Mouse (Mus musculus) adipose tissue, adult 10 weeks (tissue): ENCODE data around the gene Fscn3. TPM values are rescaled to one million over a fixed set of nuclear protein-coding genes. Genes with fewer than 3 reads are reported as not detected.

Source experiments
- polyA plus RNA-seq: library from polyadenylated mRNA; stranded (reverse); fragments of 350-450 nt; fragmentation: Illumina TruSeq; extraction: RNeasy Lipid Tissue Mini Kit (QIAGEN cat#74804); gene quantifications from one replicate; pipeline ENCODE4 v1.2.3, GENCODE M21; 2014; ENCODE audit warnings: low read depth, low replicate concordance

Fscn3 gene
- 6.2 TPM for polyA plus RNA-seq

GRCm38 (mm10) chr6:28427096-28427839 lies at the start of gene Fscn3:
Fscn3 (plus strand) TSS chr6:28427789.

GRCm38 (mm10) chr6:28397681-28398203 lies 29.8 kb upstream of the Fscn3 start, which contains the start of gene Zfp800:
Zfp800 (minus strand) TSS chr6:28398005.

GRCm38 (mm10) chr6:28423313-28423712 lies 4.3 kb upstream of the Fscn3 start, which contains the start of gene Arf5:
Arf5 (plus strand) TSS chr6:28423560.

GRCm38 (mm10) chr6:28428290-28428689 lies 701 bp downstream of the Fscn3 start, which contains the start of gene Gcc1:
Gcc1 (minus strand) TSS chr6:28428390.

GRCm38 (mm10) chr6:28449253-28449652 lies 21.7 kb downstream of the Fscn3 start, which contains the start of gene Pax4:
Pax4 (minus strand) TSS chr6:28449353.

GRCm38 (mm10) chr6:28474839-28475238 lies 47.2 kb downstream of the Fscn3 start, which contains the start of gene Snd1:
Snd1 (plus strand) TSS chr6:28475139.

Other genes starting within 250 kb of the Fscn3 start
- 10.3 TPM for gene Zfp800, start 29.8 kb upstream of the Fscn3 start, polyA plus RNA-seq
- 120 TPM for gene Arf5, start 4.2 kb upstream of the Fscn3 start, polyA plus RNA-seq
- gene Gcc1, start 601 bp downstream of the Fscn3 start, polyA plus RNA-seq = 15.4 TPM
- gene Pax4, start 21.6 kb downstream of the Fscn3 start, polyA plus RNA-seq = not detected
- 107 TPM for gene Snd1, start 47.4 kb downstream of the Fscn3 start, polyA plus RNA-seq